Comparison of ENCODE assay signal across 8 mouse cellular contexts in the genomic region with DNA sequence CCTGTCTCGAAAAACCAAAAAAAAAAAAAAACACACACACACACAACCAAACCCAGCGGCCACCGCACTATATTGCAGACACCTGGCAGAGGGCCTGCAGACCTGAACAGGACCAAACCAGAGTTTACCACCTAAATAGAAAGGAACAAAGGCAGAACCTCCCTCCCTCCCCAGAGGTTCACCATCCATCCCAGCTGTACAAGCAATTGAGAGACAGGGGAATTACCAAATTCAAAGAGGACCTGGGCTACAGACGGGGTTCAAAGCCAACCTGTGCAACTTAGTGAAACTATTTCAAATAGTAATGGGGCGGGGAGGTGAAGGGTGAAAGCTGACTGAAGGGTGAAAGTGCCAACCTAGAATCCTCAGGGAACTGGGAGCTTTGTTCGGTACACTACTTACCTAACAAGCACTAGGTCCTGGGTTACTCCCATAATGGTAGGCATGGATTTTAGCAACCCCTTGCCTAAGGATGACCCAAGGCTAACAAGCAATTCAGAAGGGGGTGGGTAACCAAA. TPM values are rescaled to one million over a fixed set of nuclear protein-coding genes. Genes with fewer than 3 reads are reported as not detected.
DNase-seq lines count a peak whose midpoint lies in the region; ATAC-seq lines count a peak whose summit lies in the region.

No protein-coding gene starts in this region.

- H3K4me2 ChIP-seq in heart, embryonic 14.5 days (ENCODE audit: low read length) = peak overlapping the region; percentile 83
- H3K4me2 ChIP-seq in intestine, embryonic 15.5 days (replicated peaks) = peak overlapping the region; percentile 65
- peak overlapping the region; percentile 78 for H3K4me2 ChIP-seq in midbrain, embryonic 13.5 days (replicated peaks)

- peaks cover 44% of the 10 kb centered on the region for H3K36me3 ChIP-seq in heart, embryonic 14.5 days (ENCODE audit: control insufficient read depth, insufficient read depth, low read length)
- H3K36me3 ChIP-seq in embryonic facial prominence, embryonic 10.5 days (replicated peaks) = peaks cover 52% of the 10 kb centered on the region
- peaks cover 17% of the 10 kb centered on the region; the same call in 1 of the 2 replicates for H3K36me3 ChIP-seq in intestine, embryonic 15.5 days
- peaks cover 34% of the 10 kb centered on the region for H3K36me3 ChIP-seq in midbrain, embryonic 13.5 days

- no peak for ATAC-seq in heart, embryonic 14.5 days (ENCODE audit: insufficient number of reproducible peaks, insufficient read depth, low FRiP score, low read depth)
- no peak for ATAC-seq in intestine, embryonic 15.5 days
- no peak for ATAC-seq in midbrain, embryonic 13.5 days

- intact Hi-C loops in heart, postnatal 14 days (cut with DNase I) = loop anchor here (5.0 kb wide), 1 partner anchor 35 kb away; no protein-coding TSS in a partner anchor
- intact Hi-C loops in gastrocnemius, postnatal 36 days (cut with DNase I) = no loop called here

- H3K4me3 ChIP-seq in heart, embryonic 14.5 days (ENCODE audit: control insufficient read depth in 1 of 2, insufficient read depth in 1 of 2, low read depth in 1 of 2, low read length in 2 of 2) = peak overlapping the region in 1 of 2 experiments; percentile 79; a peak in 2 of 4 replicates
- H3K4me3 ChIP-seq in embryonic facial prominence, embryonic 10.5 days = peak overlapping the region; percentile 89
- peak overlapping the region; percentile 64 for H3K4me3 ChIP-seq in intestine, embryonic 15.5 days (replicated peaks)
- H3K4me3 ChIP-seq in midbrain, embryonic 13.5 days (replicated peaks) = peak overlapping the region; percentile 83

- WGBS in heart, embryonic 14.5 days = 86% methylated on average over 6 of the region's 6 CpGs
- 76% methylated on average over 6 of the region's 6 CpGs for WGBS in embryonic facial prominence, embryonic 10.5 days
- WGBS in intestine, embryonic 15.5 days = 63% methylated on average over 6 of the region's 6 CpGs
- 81% methylated on average over 6 of the region's 6 CpGs for WGBS in midbrain, embryonic 13.5 days

- peak overlapping the region; percentile 99 for H3K9ac ChIP-seq in heart, embryonic 14.5 days (ENCODE audit: low read length)
- H3K9ac ChIP-seq in intestine, embryonic 15.5 days = no peak overlapping the region
- peak overlapping the region; percentile 98 for H3K9ac ChIP-seq in midbrain, embryonic 13.5 days (replicated peaks)

- no peaks in the 10 kb centered on the region for H3K27me3 ChIP-seq in heart, embryonic 14.5 days (ENCODE audit: control insufficient read depth, insufficient read depth, low read length)
- H3K27me3 ChIP-seq in embryonic facial prominence, embryonic 10.5 days (replicated peaks; ENCODE audit: low read depth, poor library complexity, severe bottlenecking) = no peaks in the 10 kb centered on the region
- no peaks in the 10 kb centered on the region for H3K27me3 ChIP-seq in intestine, embryonic 15.5 days (replicated peaks)
- no peaks in the 10 kb centered on the region for H3K27me3 ChIP-seq in midbrain, embryonic 13.5 days

- H3K4me1 ChIP-seq in heart, embryonic 14.5 days (ENCODE audit: control insufficient read depth in 2 of 2, insufficient read depth in 2 of 2, low read length in 2 of 2) = peaks cover 10 to 36% of the 10 kb centered on the region in 2 experiments
- peaks cover 35% of the 10 kb centered on the region for H3K4me1 ChIP-seq in embryonic facial prominence, embryonic 10.5 days
- H3K4me1 ChIP-seq in intestine, embryonic 15.5 days (replicated peaks) = peaks cover 26% of the 10 kb centered on the region; the same call in 1 of the 2 replicates
- peaks cover 53% of the 10 kb centered on the region for H3K4me1 ChIP-seq in midbrain, embryonic 13.5 days (replicated peaks)

- H3K9me3 ChIP-seq in heart, embryonic 14.5 days (ENCODE audit: control insufficient read depth, low read length) = no peaks in the 10 kb centered on the region
- H3K9me3 ChIP-seq in embryonic facial prominence, embryonic 10.5 days = no peaks in the 10 kb centered on the region
- H3K9me3 ChIP-seq in intestine, embryonic 15.5 days = no peaks in the 10 kb centered on the region
- H3K9me3 ChIP-seq in midbrain, embryonic 13.5 days = no peaks in the 10 kb centered on the region

- H3K27ac ChIP-seq in heart, embryonic 14.5 days (replicated peaks in 1 of 2; ENCODE audit: control insufficient read depth in 1 of 2, insufficient read depth in 1 of 2, low read depth in 2 of 2, low read length in 2 of 2) = peak overlapping the region in 1 of 2 experiments; percentile 99; a peak in 1 of 4 replicates
- peak overlapping the region; percentile 100 for H3K27ac ChIP-seq in embryonic facial prominence, embryonic 10.5 days (replicated peaks)
- H3K27ac ChIP-seq in intestine, embryonic 15.5 days = no peak overlapping the region
- H3K27ac ChIP-seq in midbrain, embryonic 13.5 days = peak overlapping the region; percentile 100; the same call in 1 of the 2 replicates

- DNase-seq in heart, postnatal 14 days = no peak
- DNase-seq in embryonic facial prominence, embryonic 10.5 days (ENCODE audit: low spot score) = no peak
- DNase-seq in gastrocnemius, postnatal 36 days = no peak
- DNase-seq in left cerebral cortex, adult 11 months (ENCODE audit: low spot score) = no peak
- DNase-seq in thymus, postnatal 10 days (ENCODE audit: low spot score in 2 of 2) = no peak

RNA-seq across cellular contexts. Expression of gene Gtf2i, which starts 2.6 kb away (rescaled TPM):
- polyA plus RNA-seq in heart, embryonic 14.5 days (2014; fragmentation: Nextera tagmentation; extraction: Ambion mirVana) = 131 and 132 TPM in 2 replicates
- total RNA-seq in heart, postnatal 14 days (2021) = 100 to 1,000 TPM; 188 to 204 TPM
- 200 and 207 TPM in 2 replicates for polyA plus RNA-seq in embryonic facial prominence, embryonic 10.5 days (2016; fragmentation: Nextera tagmentation; extraction: Ambion mirVana)
- 125 and 137 TPM in 2 replicates for polyA plus RNA-seq in intestine, embryonic 15.5 days (2015; fragmentation: Nextera tagmentation; extraction: Ambion mirVana)
- 190 and 191 TPM in 2 replicates for polyA plus RNA-seq in midbrain, embryonic 13.5 days (2015; fragmentation: Nextera tagmentation; extraction: Ambion mirVana)
- 10 to 100 TPM; 95.3 to 98.5 TPM for total RNA-seq in gastrocnemius, postnatal 36 days (2021)
